Mouse (Mus musculus) testis, adult 2 months (tissue): Measurements from ENCODE around the gene Tmem219. TPM values are rescaled to one million over a fixed set of nuclear protein-coding genes. Genes with fewer than 3 reads are reported as not detected.
"Not testable (repeated sequence)": the region's sequence is repeated elsewhere in the genome, so short reads cannot be mapped to it uniquely, and the experiment has no call there.

Experiments
- H3K27ac ChIP-seq: fragments of 200-500 bp; 2 replicates; pipeline ENCODE4 v1.5.1; 2012; ENCODE audit warnings: low read depth, low read length; ENCODE audit not compliant: control insufficient read depth, insufficient read depth
- H3K27me3 ChIP-seq: fragments of 200-500 bp; 2 replicates; pipeline ENCODE4 v1.6.1; 2012; ENCODE audit warnings: mild to moderate bottlenecking, low read length, moderate library complexity; ENCODE audit not compliant: control insufficient read depth, insufficient read depth
- H3K36me3 ChIP-seq: fragments of 200-500 bp; 2 replicates; pipeline ENCODE4 v1.6.1; 2012; ENCODE audit warnings: mild to moderate bottlenecking, low read length; ENCODE audit not compliant: control insufficient read depth, insufficient read depth
- H3K4me1 ChIP-seq: fragments of 200-500 bp; 2 replicates; pipeline ENCODE4 v1.6.1; 2012; ENCODE audit warnings: low read length; ENCODE audit not compliant: control insufficient read depth, insufficient read depth
- H3K4me3 ChIP-seq: fragments of 200-500 bp; 2 replicates; pipeline ENCODE4 v1.5.1; 2012; ENCODE audit warnings: low read depth, mild to moderate bottlenecking, low read length, moderate library complexity, mixed read lengths; ENCODE audit not compliant: control insufficient read depth
- CTCF ChIP-seq: fragments of 200-500 bp; IDR thresholded peaks from 2 replicates; pipeline ENCODE4 v1.5.1; 2012; ENCODE audit warnings: low read depth, mild to moderate bottlenecking, inconsistent platforms, low read length, moderate library complexity; ENCODE audit not compliant: control insufficient read depth, insufficient read depth, insufficient replicate concordance
- POLR2A ChIP-seq: fragments of 200-500 bp; IDR thresholded peaks from 2 replicates; pipeline ENCODE4 v1.6.1; 2012; ENCODE audit warnings: low read depth, mild to moderate bottlenecking, inconsistent platforms, low read length, moderate library complexity; ENCODE audit not compliant: control insufficient read depth
- polyA plus RNA-seq: library from polyadenylated mRNA; depleted of rRNA; stranded (reverse); fragments of >200 nt; gene quantifications from 2 replicates; pipeline ENCODE4 v1.2.3, GENCODE M21; 2012

Tmem219 gene
- polyA plus RNA-seq, 1 experiment, result 70.3 TPM

- TF ChIP-seq POLR2A, result no peak
- no peak overlapping the region for H3K4me3 ChIP-seq
These were observed 1.3 kb upstream of the Tmem219 start for GRCm38 (mm10) chr7:126923999-126924398.

GRCm38 (mm10) chr7:126921563-126921962 is 1.2 kb downstream of the Tmem219 start:
- Histone ChIP-seq H3K27me3 (no peaks in the 10 kb centered on the region), H3K4me1 (no peaks in the 10 kb centered on the region; the same call in none of the 2 replicates), H3K27ac (peak overlapping the region; percentile 37), H3K36me3 (no peaks in the 10 kb centered on the region; the same call in 1 of the 2 replicates), H3K4me3 (no peak overlapping the region)
- TF ChIP-seq CTCF (no peak), POLR2A (no peak)

More at GRCm38 (mm10) chr7:126923999-126924398, 1.3 kb upstream of the Tmem219 start:
- Histone ChIP-seq H3K4me1 (no peaks in the 10 kb centered on the region; the same call in none of the 2 replicates), H3K27ac (peak overlapping the region; percentile 67), H3K36me3 (no peaks in the 10 kb centered on the region; the same call in 1 of the 2 replicates), H3K27me3 (no peaks in the 10 kb centered on the region)

GRCm38 (mm10) chr7:126919973-126920372 is 2.7 kb downstream of the Tmem219 start:
- no peak for TF ChIP-seq POLR2A
- TF ChIP-seq CTCF, result no peak
- Histone ChIP-seq H3K36me3 (no peaks in the 10 kb centered on the region; the same call in 1 of the 2 replicates), H3K27me3 (no peaks in the 10 kb centered on the region), H3K27ac (no peak overlapping the region), H3K4me3 (no peak overlapping the region), H3K4me1 (no peaks in the 10 kb centered on the region; the same call in none of the 2 replicates)

GRCm38 (mm10) chr7:126918356-126918755 is 4.4 kb downstream of the Tmem219 start:
- H3K4me3 ChIP-seq, H3K36me3 ChIP-seq, H3K27ac ChIP-seq, H3K27me3 ChIP-seq, H3K4me1 ChIP-seq: not testable (repeated sequence)

- no peaks in the 10 kb centered on the region; the same call in 1 of the 2 replicates for H3K36me3 ChIP-seq
- no peaks in the 10 kb centered on the region for H3K27me3 ChIP-seq
These were observed 7.9 kb downstream of the Tmem219 start for GRCm38 (mm10) chr7:126914844-126915243.

GRCm38 (mm10) chr7:126905590-126905989 is 17.1 kb downstream of the Tmem219 start:
- Histone ChIP-seq H3K27ac (no peak overlapping the region), H3K4me1 (no peaks in the 10 kb centered on the region), H3K36me3 (no peaks in the 10 kb centered on the region), H3K4me3 (no peak overlapping the region), H3K27me3 (no peaks in the 10 kb centered on the region)
- TF ChIP-seq CTCF, result no peak
- TF ChIP-seq POLR2A, result no peak

More at GRCm38 (mm10) chr7:126914844-126915243, 7.9 kb downstream of the Tmem219 start:
- Histone ChIP-seq H3K4me1 (no peaks in the 10 kb centered on the region), H3K27ac (no peak overlapping the region), H3K4me3 (no peak overlapping the region)
- TF ChIP-seq POLR2A (no peak), CTCF (no peak)

GRCm38 (mm10) chr7:126899781-126900180 is 22.9 kb downstream of the Tmem219 start:
- not testable (repeated sequence) for H3K27me3 ChIP-seq, H3K4me3 ChIP-seq, H3K36me3 ChIP-seq, H3K27ac ChIP-seq
- H3K4me1 ChIP-seq, result peaks cover 16% of the 10 kb centered on the region
